Mouse (Mus musculus) testis, adult 2 months (tissue): ENCODE data around the gene Mgat4a.

Experiments used
- CTCF ChIP-seq: fragments of 200-500 bp; IDR thresholded peaks from 2 replicates; pipeline ENCODE4 v1.5.1; 2012; ENCODE audit warnings: low read depth, mild to moderate bottlenecking, inconsistent platforms, low read length, moderate library complexity; ENCODE audit not compliant: control insufficient read depth, insufficient read depth, insufficient replicate concordance
- POLR2A ChIP-seq: fragments of 200-500 bp; IDR thresholded peaks from 2 replicates; pipeline ENCODE4 v1.6.1; 2012; ENCODE audit warnings: low read depth, mild to moderate bottlenecking, inconsistent platforms, low read length, moderate library complexity; ENCODE audit not compliant: control insufficient read depth

- TF ChIP-seq CTCF (no peak), POLR2A (no peak)
Measured at GRCm38 (mm10) chr1:37560356-37560755, 19.5 kb upstream of the Mgat4a start.
